13 mouse cellular contexts compared by ENCODE assay signal in the genomic region with DNA sequence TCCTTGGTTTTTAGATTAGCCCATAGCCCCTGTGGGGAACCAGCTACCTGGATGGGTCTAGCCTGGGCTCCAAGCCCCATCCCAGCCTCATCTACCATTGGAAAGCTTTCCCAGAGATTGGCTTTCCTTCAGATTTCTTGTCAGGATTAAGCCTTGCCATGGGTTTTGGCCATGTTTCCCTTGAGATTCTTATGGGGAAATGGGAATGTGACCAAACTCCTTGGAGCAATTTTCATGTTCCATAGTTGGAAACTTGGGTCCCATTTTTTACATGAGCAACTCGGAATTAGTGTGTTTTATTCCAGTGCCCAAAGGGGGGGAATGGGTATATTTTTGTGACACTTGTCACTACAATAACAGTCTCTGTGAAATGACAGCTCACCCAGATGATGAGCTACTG.
DNase-seq lines count a peak whose midpoint lies in the region; ATAC-seq lines count a peak whose summit lies in the region.
"Had no signal": no experiment of that assay in that cellular context is flagged by ENCODE, and none has a peak within 500 bp of the region (broad histone marks: within the 10 kb centered on the region; RNA-seq: fewer than 3 reads in every experiment).

No protein-coding gene starts in this region.

- peak; percentile 57 for DNase-seq in forebrain, embryonic 14.5 days (ENCODE audit: low spot score)
- DNase-seq in forebrain, embryonic 10.5 days (ENCODE audit: extremely low spot score, low spot score), result no peak
- no peak for DNase-seq in hindbrain, embryonic 10.5 days (ENCODE audit: low spot score)
- no peak for DNase-seq in lung, postnatal 14 days
- DNase-seq in cerebellum, adult 11 months, result no peak
- DNase-seq: gastrocnemius, postnatal 36 days; kidney, postnatal 36 days; retina, postnatal 1 day; spleen, adult 18-20 months had no signal

- H3K27ac ChIP-seq in forebrain, embryonic 14.5 days (ENCODE audit: low read depth, low read length), result peak overlapping the region; percentile 17; the same call in 1 of the 2 replicates
- no peak overlapping the region for H3K27ac ChIP-seq in forebrain, embryonic 10.5 days
- H3K27ac ChIP-seq in hindbrain, embryonic 13.5 days, result peak overlapping the region; percentile 50
- no peak overlapping the region for H3K27ac ChIP-seq in hindbrain, embryonic 10.5 days
- peak overlapping the region; percentile 60 for H3K27ac ChIP-seq in lung, embryonic 16.5 days (ENCODE audit: low read length)
- peak overlapping the region; percentile 77 for H3K27ac ChIP-seq in stomach, embryonic 16.5 days (ENCODE audit: low read length)
- H3K27ac ChIP-seq: limb, embryonic 13.5 days had no signal

- H3K4me1 ChIP-seq in forebrain, embryonic 14.5 days (ENCODE audit: control insufficient read depth, insufficient read depth, low read length), result peaks cover 29% of the 10 kb centered on the region
- peaks cover 26% of the 10 kb centered on the region for H3K4me1 ChIP-seq in forebrain, embryonic 10.5 days
- H3K4me1 ChIP-seq in hindbrain, embryonic 13.5 days (replicated peaks), result peaks cover 50% of the 10 kb centered on the region
- H3K4me1 ChIP-seq in hindbrain, embryonic 10.5 days (replicated peaks), result peaks cover 6% of the 10 kb centered on the region; the same call in 1 of the 2 replicates
- peaks cover 41% of the 10 kb centered on the region for H3K4me1 ChIP-seq in lung, embryonic 16.5 days (replicated peaks; ENCODE audit: control insufficient read depth, insufficient read depth, low read length)
- H3K4me1 ChIP-seq in stomach, embryonic 16.5 days (ENCODE audit: control insufficient read depth, insufficient read depth, low read length), result peaks cover 25% of the 10 kb centered on the region

- ATAC-seq in forebrain, embryonic 14.5 days, result no peak
- no peak for ATAC-seq in hindbrain, embryonic 13.5 days (ENCODE audit: low FRiP score)
- no peak for ATAC-seq in lung, embryonic 16.5 days (ENCODE audit: low read depth)
- ATAC-seq in stomach, embryonic 16.5 days (ENCODE audit: insufficient read depth, low FRiP score), result no peak

- H3K9me3 ChIP-seq in forebrain, embryonic 14.5 days (replicated peaks; ENCODE audit: control insufficient read depth, low read length), result no peaks in the 10 kb centered on the region
- H3K9me3 ChIP-seq in forebrain, embryonic 10.5 days, result no peaks in the 10 kb centered on the region
- no peaks in the 10 kb centered on the region for H3K9me3 ChIP-seq in hindbrain, embryonic 13.5 days
- no peaks in the 10 kb centered on the region for H3K9me3 ChIP-seq in hindbrain, embryonic 10.5 days
- H3K9me3 ChIP-seq in lung, embryonic 16.5 days (ENCODE audit: control insufficient read depth, low read length), result no peaks in the 10 kb centered on the region
- no peaks in the 10 kb centered on the region for H3K9me3 ChIP-seq in stomach, embryonic 16.5 days (replicated peaks; ENCODE audit: control insufficient read depth, low read length)
- H3K9me3 ChIP-seq: limb, embryonic 13.5 days had no signal

- 73% methylated on average over 1 of the region's 1 CpGs for WGBS in forebrain, embryonic 14.5 days
- WGBS in forebrain, embryonic 10.5 days, result 94% methylated on average over 1 of the region's 1 CpGs
- WGBS in hindbrain, embryonic 13.5 days, result 89% methylated on average over 1 of the region's 1 CpGs
- 93% methylated on average over 1 of the region's 1 CpGs for WGBS in hindbrain, embryonic 10.5 days
- 59% methylated on average over 1 of the region's 1 CpGs for WGBS in lung, embryonic 16.5 days
- 66% methylated on average over 1 of the region's 1 CpGs for WGBS in stomach, embryonic 16.5 days

- no peaks in the 10 kb centered on the region for H3K36me3 ChIP-seq in forebrain, embryonic 14.5 days (ENCODE audit: control insufficient read depth, insufficient read depth, low read length)
- H3K36me3 ChIP-seq in forebrain, embryonic 10.5 days (replicated peaks), result no peaks in the 10 kb centered on the region; the same call in 1 of the 2 replicates
- H3K36me3 ChIP-seq in hindbrain, embryonic 13.5 days, result no peaks in the 10 kb centered on the region
- 0 out of 2 replicates have a peak, but pooled peaks cover 2% of the 10 kb centered on the region for H3K36me3 ChIP-seq in hindbrain, embryonic 10.5 days
- H3K36me3 ChIP-seq in lung, embryonic 16.5 days (ENCODE audit: control insufficient read depth, insufficient read depth, low read length), result no peaks in the 10 kb centered on the region; the same call in 1 of the 2 replicates
- H3K36me3 ChIP-seq in stomach, embryonic 16.5 days (ENCODE audit: control insufficient read depth, insufficient read depth, low read length), result 0 out of 2 replicates have a peak, but pooled peaks cover 3% of the 10 kb centered on the region

- no peak overlapping the region for H3K9ac ChIP-seq in forebrain, embryonic 14.5 days (ENCODE audit: low read length)
- no peak overlapping the region for H3K9ac ChIP-seq in hindbrain, embryonic 13.5 days
- no peak overlapping the region for H3K9ac ChIP-seq in lung, embryonic 16.5 days (ENCODE audit: low read length)
- H3K9ac ChIP-seq in stomach, embryonic 16.5 days (ENCODE audit: low read length), result no peak overlapping the region
- H3K9ac ChIP-seq: limb, embryonic 13.5 days had no signal

- no peak overlapping the region for H3K4me3 ChIP-seq in forebrain, embryonic 14.5 days (ENCODE audit: low read depth, low read length)
- no peak overlapping the region for H3K4me3 ChIP-seq in forebrain, embryonic 10.5 days
- H3K4me3 ChIP-seq in hindbrain, embryonic 13.5 days, result no peak overlapping the region
- no peak overlapping the region for H3K4me3 ChIP-seq in hindbrain, embryonic 10.5 days
- H3K4me3 ChIP-seq in lung, embryonic 16.5 days (ENCODE audit: low read length), result no peak overlapping the region
- H3K4me3 ChIP-seq in stomach, embryonic 16.5 days (replicated peaks; ENCODE audit: low read length), result no peak overlapping the region
- H3K4me3 ChIP-seq: limb, embryonic 13.5 days had no signal

- no peaks in the 10 kb centered on the region for H3K27me3 ChIP-seq in forebrain, embryonic 14.5 days (replicated peaks; ENCODE audit: control insufficient read depth, insufficient read depth, low read length)
- H3K27me3 ChIP-seq in forebrain, embryonic 10.5 days (ENCODE audit: poor library complexity, severe bottlenecking), result no peaks in the 10 kb centered on the region
- H3K27me3 ChIP-seq in hindbrain, embryonic 13.5 days, result no peaks in the 10 kb centered on the region
- no peaks in the 10 kb centered on the region for H3K27me3 ChIP-seq in hindbrain, embryonic 10.5 days (ENCODE audit: insufficient read depth, poor library complexity, severe bottlenecking)
- H3K27me3 ChIP-seq in lung, embryonic 16.5 days (ENCODE audit: control insufficient read depth, insufficient read depth, low read depth, low read length), result no peaks in the 10 kb centered on the region
- no peaks in the 10 kb centered on the region for H3K27me3 ChIP-seq in stomach, embryonic 16.5 days (ENCODE audit: control insufficient read depth, insufficient read depth, low read length)

- H3K4me2 ChIP-seq in forebrain, embryonic 14.5 days (ENCODE audit: low read length), result no peak overlapping the region
- H3K4me2 ChIP-seq in hindbrain, embryonic 13.5 days, result no peak overlapping the region
- H3K4me2 ChIP-seq in lung, embryonic 16.5 days (ENCODE audit: low read depth, low read length), result no peak overlapping the region
- H3K4me2 ChIP-seq in stomach, embryonic 16.5 days (ENCODE audit: low read depth, low read length), result no peak overlapping the region
- H3K4me2 ChIP-seq: limb, embryonic 13.5 days had no signal

Comparison
In these comparisons a context has a peak if more than half of its experiments do, and no peak if none do; other contexts are left out.
1. H3K27ac ChIP-seq: peak in forebrain, embryonic 14.5 days (single experiment), hindbrain, embryonic 13.5 days (single experiment), lung, embryonic 16.5 days (single experiment) and stomach, embryonic 16.5 days (single experiment); none in forebrain, embryonic 10.5 days (single experiment) and hindbrain, embryonic 10.5 days (single experiment).